Mouse (Mus musculus) adrenal gland, adult (tissue): ENCODE measurements around the gene Sox9.

ENCODE experiments used
- DNase-seq, 2 experiments: peaks; one replicate each; pipeline ENCODE4 v3.0.0; 2022 to 2023; ENCODE audit warnings: low spot score in 1 of 2; ENCODE audit not compliant: inconsistent age in 2 of 2

Sox9 gene

DNA sequence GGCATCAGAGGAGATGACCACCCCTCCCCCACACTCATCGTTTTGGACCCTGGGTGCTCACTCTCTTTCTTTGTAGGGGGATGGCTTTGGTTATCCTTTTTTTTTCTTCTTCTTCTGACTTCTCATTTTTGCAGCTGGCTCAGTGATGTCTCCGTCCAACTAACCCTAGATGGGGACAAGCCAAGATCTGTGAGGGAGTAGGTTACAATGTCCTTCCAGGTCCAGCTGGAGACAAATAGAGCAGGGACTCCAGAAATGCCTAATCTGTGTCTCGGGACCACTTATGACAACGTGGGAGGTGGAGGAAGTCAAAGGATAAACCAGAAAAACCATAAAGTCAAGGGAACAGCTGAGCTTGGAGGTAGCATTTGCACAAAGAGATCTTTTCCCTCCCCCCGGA lies 14.4 kb downstream of the Sox9 start:
- no peak for DNase-seq

DNA sequence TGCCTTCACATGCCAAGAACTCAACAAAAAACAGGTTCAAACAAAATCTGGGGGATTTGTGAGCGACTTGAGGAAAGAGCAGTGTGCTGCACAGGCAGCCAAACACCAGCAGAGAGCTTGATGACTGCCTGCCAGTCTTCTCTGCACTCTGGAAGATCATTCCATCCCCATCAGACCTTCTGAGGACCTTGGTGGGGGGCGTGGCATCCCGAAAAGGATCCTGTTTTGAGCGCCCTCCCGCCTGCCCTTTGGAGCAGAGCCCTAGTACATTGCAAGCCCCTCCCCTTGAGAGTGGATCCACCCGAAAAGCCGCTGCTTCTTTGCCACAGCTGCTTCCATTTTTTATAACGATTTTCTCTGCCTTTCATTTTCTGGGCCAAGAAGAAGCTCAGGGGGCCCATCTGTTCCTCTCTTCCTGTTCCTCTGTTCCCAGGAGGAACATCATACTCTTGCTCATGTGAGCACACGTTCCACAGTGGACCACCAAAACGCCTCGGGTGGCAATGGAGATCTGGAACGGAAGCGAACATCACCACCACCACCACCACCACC lies 16.9 kb downstream of the Sox9 start:
- DNase-seq, result no peak

DNA sequence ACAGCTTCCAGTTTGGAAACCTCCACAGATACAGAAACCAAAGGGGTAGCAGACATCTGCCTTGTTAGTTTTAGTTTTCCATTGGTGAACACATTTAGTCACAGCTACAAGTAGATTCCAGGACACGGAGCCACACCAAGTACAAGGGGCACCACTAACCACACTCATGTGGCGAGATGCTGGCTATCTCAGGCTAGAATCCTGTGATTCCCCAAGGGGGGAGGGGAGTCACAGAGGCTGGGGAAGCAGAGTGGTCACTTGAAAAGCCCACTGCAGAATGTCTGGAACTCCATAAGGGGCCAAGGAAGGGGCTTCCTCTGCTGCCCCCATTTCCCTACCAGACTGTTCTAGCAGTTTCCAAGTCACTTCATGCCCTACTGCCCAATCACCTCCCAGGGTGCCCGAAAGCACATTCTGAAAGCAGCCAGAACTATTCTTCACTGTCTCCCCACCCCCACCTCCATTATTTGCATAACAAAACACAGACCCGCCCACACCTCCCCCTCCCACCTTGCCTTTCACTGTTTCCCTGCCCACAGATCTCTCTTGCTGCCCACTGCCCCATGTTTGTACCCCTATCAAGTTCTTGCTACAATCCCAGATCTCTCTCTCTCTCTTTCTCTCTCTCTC lies 19.3 kb downstream of the Sox9 start:
- DNase-seq, result no peak

- no peak for DNase-seq
These were observed 25.9 kb downstream of the Sox9 start for GRCm38 (mm10) chr11:112807838-112808506.

DNA sequence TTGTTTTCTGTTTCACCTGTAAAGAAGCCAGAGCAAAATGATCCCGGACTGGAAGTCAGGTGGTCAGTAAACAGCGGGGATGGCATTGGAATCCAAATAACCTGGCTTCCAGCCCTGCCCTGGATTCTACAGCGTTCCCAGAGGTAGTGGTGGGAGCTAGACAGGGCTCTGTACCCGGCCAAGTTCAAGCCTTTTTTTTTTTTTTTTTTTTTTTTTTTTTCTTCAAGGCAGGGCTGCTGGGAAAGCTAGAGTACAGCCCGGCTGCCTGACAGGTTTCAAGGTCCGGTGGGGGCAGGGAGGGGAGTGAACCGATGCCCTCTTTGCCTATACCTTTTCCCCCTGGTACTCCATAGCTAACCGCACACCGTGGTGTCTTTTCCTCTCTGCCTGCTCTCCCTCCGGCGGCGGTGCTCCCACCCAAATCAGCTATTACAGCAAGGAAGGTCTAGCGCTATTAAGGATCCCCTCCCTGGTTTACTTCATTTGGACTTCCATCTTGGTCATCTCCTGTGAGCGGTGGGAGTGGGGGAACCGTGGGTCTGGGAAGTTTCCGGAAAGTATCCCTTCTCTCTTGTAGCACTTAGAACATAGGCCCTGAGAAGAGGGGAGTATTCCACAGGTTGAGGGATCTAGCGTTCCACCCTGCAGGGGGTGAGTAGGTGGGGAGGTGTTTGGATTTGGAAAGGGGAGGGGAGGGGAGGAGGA lies 28.6 kb downstream of the Sox9 start:
- peak in 1 of 2 experiments; percentile 46 for DNase-seq

DNA sequence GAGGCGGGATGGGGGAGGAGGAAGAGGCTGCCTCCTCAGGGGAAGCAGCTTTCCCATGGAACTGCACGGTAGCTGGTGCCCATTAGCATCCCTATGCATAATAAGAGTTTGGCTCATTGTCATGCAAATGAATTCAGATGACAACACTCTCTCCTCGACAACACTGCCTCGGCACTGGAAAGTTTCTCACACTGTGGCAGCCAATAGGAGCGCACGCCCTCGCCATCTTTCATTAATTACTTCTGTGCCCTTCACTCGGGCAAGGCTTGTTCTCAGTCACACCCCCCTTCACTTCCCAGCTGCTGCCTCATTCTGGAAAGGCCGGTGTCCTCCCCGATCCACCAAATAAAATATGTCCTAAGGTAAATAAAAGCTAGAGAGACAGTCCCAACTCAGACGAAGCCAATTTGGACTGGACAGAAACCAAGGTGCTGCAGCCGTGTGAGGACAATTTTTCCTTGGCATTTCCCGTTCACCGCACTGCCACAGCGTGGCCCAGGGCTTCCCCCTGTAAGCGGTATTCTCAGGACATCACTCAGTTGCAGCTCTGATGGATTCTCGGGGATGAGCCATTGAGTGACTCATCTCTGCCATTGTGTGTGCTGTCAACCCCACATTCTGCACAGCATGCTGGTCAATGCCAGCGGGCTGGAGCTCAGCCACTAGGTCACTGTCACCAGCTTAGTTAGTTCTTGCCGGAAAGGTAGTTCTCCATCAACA lies 29.3 kb downstream of the Sox9 start:
- DNase-seq, result peak; percentile 79 to 90

GRCm38 (mm10) chr11:112817829-112818650 lies 36.0 kb downstream of the Sox9 start:
- DNase-seq, result no peak

GRCm38 (mm10) chr11:112818651-112819270 lies 36.7 kb downstream of the Sox9 start:
- peak in 1 of 2 experiments; percentile 33 for DNase-seq

DNA sequence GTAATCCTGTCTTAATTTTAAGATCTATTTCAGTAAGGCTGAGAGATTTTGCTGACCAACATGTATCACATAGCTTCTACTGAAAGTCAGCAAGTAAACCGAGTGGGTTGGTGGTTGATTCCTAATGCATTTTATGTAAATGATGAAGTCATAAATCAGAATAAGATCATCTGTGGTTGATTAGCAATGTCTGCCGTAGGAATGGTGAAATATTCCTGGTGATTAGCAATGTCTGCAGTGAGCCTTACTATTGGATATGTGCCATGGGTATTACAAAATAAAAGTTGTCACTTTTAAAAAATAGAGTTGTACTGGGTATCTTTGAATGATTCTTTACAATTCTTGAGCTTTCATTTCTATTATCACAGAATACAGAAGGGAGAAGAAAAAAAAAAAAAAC lies 39.5 kb downstream of the Sox9 start:
- DNase-seq, result no peak

- peak in 1 of 2 experiments; percentile 31 for DNase-seq
These were observed 42.1 kb downstream of the Sox9 start for GRCm38 (mm10) chr11:112824146-112824545.

DNA sequence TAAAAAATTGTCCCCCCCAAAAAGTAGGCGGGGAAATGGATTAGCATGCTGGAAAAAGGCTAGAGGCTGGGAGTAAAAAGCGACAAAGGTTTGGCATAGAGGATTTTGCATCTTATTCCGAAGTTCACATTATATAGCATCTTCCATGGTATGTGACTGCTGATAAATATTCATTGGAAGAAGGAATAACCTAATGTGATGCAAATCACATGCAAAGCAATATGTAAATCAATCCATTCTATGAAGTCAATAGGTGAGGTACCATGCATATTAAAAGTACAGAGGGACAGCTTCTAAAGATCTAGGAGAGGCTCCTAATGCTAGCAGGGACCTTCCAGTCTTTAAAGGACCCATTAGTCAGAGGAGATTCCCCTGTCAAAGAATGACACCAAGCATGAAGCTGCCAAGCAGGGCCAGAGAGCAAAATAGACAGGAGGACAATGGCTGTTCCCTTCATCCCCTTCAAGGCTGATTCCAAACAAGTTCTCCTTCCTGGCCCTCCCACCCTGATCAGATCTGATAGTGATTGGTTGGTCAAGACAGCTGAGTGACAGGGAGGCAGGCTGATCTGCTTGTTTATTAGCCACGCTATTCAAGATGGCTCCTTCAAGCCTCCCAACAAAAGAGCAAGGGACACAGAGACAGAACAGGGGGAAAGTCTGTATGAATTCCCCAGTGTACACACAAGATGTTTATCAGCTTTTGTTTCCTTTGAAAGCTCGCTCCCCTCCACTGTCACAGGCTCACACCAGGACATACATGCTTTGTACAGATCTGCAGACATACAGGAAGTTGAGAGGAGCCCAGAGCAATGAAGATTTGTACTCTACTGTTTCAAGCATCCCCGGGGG lies 44.4 kb downstream of the Sox9 start:
- no peak for DNase-seq

DNA sequence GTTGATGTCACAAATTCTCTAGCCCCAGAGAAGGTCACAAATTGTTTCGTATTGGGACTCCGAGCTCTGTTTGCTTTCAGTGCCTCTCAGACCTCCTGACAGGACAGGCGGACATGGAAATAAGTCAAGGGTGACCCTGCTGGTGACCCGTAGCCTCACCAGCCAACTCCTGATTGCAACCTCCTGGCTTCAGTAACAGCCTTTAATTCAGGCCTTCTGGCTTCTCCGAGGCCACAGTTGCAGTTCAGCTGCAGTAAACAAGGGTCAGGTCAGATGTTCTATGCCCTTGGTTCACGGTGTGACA lies 45.0 kb downstream of the Sox9 start:
- no peak for DNase-seq

DNA sequence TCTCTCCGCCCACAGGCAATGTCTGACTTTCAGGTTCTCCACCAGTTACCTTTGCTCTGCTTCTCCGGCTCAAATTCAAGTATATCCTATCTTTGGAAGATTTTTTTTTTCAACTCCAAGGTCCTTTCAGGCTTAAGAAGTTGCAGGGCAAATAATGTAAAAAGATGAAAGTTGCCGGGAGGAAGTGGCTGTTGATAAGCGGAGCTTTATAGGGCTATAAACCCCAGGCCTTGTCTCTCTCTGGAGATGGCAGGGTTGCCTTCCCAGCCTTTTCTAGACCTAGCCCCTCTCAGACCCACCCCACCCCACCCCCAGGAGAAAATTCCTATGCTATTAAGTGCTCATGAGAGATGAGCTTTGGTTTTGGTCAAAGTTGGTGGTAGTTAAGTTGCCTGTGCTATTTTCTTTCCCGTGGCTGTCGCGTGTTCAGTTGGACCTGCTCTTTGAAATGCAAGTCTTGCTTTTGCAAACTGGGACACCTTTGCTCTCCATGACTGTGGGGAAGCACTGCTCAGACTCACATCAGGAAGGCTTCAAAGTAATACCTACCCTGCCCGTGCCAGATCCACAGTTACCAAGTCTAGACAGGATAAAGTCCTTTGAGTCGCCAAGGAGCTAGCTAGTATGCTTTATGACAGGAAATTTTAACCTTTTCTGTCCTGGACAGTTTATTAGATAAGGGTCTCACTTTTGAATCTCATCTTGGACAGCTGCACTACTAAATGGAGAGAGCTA lies 46.7 kb downstream of the Sox9 start:
- DNase-seq, result no peak

DNA sequence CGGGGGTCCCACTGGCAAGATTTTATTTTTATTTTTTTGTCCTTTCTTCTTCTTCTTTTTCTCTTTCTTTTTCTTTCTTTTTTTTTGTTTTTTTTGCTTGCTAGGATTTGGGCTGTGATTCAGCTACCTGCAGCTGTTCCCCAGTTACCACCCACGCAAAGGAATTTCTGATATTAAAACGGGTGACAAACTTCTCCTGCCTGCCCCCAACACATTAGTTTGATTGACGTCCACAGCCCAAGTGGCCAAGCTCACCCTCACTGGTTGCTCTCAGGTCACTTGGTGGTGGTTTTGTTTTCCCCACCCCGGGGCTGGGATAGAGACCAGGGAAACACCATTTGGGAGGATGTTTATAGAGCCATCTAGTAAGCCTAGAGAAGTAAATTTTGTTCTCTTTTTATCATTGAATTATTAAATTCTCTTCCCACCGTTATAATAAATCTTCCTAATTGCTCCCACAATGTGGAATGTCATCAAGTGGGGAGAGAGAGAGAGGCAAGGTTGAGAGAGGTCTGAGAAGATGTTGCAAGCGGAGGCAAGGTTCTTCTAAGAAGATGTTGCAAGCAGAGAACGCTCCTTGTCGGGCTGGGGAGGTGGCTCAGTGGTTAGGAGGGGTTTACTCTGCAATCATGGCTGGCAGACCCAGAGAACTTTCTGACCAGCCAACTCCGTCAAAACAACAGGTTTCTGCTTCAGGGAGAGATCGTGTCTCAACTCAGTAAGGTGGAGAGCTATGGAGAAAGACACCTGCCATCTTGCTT lies 52.4 kb downstream of the Sox9 start:
- DNase-seq, result no peak

GRCm38 (mm10) chr11:112835468-112836092 lies 53.6 kb downstream of the Sox9 start:
- no peak for DNase-seq
